Mouse (Mus musculus) left cerebral cortex, postnatal 36 days (tissue): Measurements from ENCODE around the gene Atxn1. TPM values are rescaled to one million over a fixed set of nuclear protein-coding genes. Genes with fewer than 3 reads are reported as not detected.

Experiments used
- DNase-seq, 2 experiments: peaks; one replicate each; pipeline ENCODE4 v3.0.0; 2021 to 2022; ENCODE audit warnings: low spot score in 2 of 2, mixed read lengths in 1 of 2
- intact Hi-C: fragments of 180-260 bp; cut with DNase I; formaldehyde crosslinking; loops from one replicate; pipeline ENCODE4 v1.15.1; 2025
- total RNA-seq, 2 experiments: library from RNA; stranded (reverse); gene quantifications; 2 replicates each; pipeline ENCODE4 v1.2.3; 2021

Atxn1 gene
- total RNA-seq, 2 experiments from 2014 or later: 156 to 184 TPM

DNA sequence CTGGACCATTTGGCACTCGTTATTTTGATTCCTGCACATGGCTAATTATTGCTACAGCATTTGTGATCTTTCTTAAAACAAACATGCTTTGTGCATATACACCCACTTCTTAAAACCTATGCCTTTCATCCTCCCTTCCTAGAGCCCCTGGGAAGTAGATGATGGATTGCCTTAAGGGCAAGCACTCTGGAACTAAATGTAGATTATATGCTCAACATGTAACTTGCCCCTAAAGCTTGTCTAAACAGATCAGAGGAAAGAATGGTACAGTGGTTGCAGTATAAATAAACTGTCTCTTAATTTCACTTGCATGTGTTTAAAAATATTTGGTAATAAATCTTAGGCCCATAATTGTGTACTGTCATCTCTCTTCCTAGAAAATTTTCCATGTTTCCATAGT is 370.9 kb downstream of the Atxn1 start:
- intact Hi-C loops: no loop called here
- no peak for DNase-seq

DNA sequence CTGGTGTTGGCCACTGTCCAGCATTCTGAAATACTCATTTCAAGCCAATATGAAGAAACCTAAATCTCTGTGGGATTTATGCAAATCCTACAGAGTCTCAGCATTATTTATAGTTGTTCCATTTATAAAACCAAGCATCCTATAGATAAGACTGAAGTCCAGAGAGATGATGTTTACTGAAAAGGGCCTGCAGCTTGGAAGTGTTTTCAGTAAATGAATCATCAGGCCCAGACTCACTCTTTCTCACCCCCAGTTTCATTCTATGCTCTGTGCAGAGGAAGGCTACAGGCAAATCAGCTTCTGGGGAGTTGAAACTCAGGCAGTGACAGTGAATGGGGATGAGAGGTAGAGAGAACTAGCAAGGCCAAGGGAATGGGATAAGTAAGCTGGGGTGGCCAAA is 373.9 kb downstream of the Atxn1 start:
- intact Hi-C loops: no loop called here
- no peak for DNase-seq

DNA sequence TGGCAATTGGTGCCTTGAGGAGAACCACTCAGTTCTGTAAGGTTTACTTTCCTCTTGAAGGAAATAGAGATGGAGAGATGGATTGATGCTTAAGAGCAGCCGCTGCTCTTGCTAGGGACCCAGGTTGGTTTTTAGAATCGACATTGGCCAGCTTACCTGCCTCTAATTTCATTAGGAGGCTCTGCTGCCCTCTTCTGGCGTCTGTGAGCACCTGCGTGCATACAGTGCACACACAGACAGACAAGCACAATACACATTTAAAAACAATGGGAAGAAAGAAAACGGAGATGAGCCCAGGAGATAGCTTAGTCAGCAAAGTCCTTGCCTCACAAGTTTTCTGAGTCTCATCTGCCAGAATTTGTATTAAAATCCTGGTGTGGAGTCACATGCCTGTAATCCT is 381.7 kb downstream of the Atxn1 start:
- intact Hi-C loops: no loop called here
- DNase-seq: no peak

DNA sequence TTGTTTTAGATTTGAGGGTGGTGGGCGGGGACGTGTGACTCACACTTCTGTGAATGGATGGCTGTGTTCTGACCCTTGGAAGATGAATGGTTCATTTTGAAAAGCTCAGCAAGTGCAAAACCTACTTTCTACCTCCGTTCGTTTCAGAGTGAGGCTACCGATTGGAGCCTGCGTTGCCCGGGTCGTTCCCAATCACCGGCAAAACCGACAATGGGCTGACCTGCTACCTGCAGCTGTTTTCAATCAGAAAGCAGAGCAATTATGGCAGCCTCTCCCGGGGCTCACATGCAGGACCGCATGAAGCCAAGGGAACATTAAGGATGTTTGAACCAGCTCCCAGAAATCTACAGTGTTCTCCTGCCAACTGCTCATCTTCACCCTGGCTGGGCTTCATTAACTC is 382.5 kb downstream of the Atxn1 start:
- intact Hi-C loops: no loop called here
- no peak for DNase-seq

DNA sequence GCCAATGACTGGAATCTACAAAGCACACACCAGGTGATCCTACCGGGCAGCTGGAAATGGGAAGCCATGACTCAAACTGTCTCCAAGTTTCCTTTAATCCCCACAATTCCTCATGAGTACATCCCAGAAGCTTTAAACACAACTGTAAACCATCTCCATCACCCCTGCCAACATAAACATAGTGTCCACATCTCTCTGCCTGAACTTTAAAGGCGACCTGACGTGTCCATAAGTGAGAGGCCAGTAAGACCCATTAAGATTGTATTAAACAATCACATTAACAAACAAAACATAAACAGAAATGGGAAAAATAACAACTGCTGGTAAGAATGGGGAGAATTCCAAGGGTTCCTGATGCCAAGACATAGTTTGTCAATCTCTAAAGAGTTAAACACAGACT is 385.1 kb downstream of the Atxn1 start:
- intact Hi-C loops: loop anchor here (5.0 kb wide), 1 partner anchor 53 kb away; no protein-coding TSS in a partner anchor
- no peak for DNase-seq

DNA sequence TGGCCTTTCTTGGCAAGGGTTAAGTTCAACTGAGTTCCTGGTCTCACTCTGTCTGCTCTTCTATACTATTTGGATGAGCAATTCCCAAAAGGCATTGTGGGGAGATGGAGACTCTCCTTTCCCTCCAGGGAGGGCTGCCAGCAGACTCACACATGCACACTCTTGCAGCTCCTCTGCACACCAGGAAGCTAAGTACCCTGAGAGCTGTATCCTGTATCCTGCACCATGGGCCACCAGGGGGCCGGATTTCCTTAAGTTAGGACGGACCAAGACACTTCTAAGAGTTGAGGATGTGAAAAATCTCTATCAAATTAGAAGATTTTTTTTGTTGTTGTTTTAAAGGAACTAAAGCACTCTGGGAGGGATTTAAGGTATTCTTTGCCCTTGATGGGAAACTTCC is 387.0 kb downstream of the Atxn1 start:
- intact Hi-C loops: loop anchor here (5.0 kb wide), 1 partner anchor 55 kb away; no protein-coding TSS in a partner anchor
- DNase-seq: no peak

DNA sequence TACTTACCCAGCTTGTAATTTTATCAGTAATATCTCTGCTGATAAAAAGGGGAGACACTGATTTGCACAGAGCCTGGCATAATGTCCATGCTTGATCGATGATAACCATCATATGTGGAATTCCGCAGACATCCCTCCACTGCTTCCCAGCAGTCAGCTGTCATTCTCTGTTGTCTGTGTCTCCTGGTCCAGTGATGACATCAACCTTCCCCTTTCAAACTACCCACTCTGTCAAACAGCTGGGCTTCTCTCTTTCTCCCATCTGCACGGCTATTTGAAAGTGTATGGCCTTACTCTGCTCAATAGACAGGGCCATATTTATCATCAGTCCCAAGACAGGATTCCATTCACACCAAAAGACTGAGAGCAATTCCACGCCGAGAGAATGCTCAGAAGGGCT is 387.4 kb downstream of the Atxn1 start:
- no peak for DNase-seq
- intact Hi-C loops: loop anchor here (5.0 kb wide), 1 partner anchor 55 kb away; no protein-coding TSS in a partner anchor

DNA sequence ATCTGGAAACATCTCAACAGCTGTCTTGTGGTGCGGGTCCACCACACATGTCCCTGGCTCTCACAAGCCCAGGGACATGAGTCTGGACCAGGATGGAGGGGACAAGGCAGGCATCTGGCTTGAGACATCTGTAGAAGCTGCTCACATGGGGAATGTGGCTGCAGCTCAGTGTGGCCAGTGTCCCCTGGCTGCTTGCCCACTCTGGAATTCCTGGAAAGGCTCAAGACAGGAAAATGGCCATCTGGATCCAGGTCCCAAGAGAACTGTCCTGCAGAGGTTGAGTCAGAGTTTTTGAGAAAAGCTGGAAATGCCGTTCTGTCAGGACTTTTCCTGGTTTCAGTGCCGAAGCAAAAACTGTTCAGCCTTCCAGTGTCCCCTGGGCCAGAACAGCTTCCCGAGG is 388.6 kb downstream of the Atxn1 start:
- intact Hi-C loops: loop anchor here (5.0 kb wide), 1 partner anchor 56 kb away; no protein-coding TSS in a partner anchor
- DNase-seq: no peak

DNA sequence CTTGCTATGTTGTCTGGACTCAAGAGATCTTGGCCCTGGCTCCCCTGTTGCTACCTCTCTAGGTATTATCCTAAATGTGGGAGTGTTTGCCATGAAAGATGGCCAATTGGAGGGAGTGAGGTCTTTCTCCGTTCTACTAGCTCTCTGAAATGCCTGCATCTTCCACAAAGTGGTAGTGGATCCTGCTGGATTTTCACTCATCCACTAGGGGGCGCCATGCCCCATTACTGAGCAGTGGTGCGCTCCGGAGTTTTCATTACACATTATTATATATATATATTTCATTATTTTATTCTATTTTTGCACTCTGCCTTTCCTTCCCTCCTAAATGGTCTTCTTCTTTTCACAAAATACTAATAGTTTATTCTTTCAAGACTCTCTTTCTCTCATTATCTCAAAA is 392.0 kb downstream of the Atxn1 start:
- peak; percentile 43 to 56 for DNase-seq
- intact Hi-C loops: no loop called here

DNA sequence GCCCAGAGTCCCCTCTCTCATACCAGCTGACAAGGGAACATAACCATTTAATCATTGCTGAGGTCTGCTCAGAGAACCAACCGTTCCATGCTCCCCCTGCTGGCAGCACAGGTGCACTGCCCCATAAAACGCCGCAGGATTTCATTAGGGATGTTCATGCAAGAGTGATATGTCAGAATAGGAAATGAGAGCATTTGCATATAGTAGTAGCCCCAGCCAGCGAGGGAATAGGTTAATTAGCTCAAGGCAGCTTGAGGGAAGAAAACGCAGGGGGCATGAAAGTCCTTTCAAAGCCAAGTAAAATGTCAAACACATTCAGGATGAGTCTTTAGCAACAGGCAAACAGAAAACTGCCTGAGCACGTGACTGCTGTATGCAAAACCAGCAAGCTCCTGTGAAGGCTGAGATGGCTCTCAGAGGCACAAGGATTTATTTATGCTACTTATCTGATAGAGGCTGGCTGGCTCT is 393.0 kb downstream of the Atxn1 start:
- DNase-seq: peak; percentile 75 to 87
- intact Hi-C loops: loop anchor here (2.0 kb wide), 1 partner anchor 33 kb away; no protein-coding TSS in a partner anchor

DNA sequence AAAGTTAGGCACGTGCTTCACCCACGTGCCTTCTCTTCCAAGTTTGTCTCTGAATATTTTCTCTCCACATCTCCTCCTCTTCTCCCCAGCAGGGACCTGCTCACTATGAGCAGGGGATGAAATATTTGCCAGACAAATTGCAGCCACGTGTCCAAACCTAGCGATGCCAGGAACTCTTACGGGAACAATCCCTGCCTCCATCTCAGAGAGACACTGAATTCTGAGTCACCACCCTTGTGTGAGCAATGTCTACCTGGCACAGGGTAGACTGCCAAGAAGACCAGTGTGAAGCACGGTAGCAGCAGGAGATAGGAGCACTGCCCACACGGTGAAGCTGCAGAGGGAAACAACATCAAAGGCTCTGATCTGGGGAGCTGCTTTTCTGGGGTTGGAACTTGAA is 394.9 kb downstream of the Atxn1 start:
- intact Hi-C loops: loop anchor here (2.0 kb wide), 1 partner anchor 31 kb away; no protein-coding TSS in a partner anchor
- peak; percentile 48 to 65 for DNase-seq

DNA sequence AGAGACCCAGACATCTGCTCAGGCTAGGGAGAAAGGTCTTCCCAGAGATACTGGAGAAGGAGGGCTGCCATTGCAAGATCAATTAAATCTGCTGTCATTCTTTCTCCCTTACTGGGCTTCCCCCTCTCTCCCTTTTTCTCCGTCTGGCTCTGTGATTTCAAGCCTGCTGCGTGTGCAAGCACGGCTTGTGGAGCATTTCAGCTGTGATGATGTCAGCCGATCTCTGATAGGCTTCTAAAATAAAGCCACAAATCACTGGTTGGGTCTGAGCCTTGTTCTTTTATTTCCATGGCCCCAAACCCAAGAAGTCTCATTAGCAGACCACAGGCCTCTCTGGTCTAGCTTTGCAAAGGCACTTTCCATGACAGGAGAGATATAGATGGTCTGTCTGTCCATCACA is 399.9 kb downstream of the Atxn1 start:
- intact Hi-C loops: no loop called here

DNA sequence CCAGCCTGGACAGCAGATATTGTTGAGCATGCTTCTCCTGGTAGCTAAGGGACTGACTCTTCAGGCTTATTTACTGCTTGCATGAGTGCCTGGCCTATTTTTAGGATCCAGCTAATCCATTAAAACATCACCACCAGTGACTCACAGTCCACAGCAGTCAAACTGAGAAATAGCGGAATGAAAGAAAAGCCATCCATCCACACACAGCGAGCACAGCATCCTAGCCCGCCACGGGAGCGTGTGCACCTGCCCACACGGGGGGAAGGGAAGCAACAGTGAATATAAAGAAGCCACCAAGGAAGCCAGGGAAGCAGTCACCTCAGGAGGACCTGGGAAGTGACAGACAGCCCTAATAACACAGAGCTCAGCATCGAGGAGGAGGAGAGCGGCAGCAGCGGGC is 402.8 kb downstream of the Atxn1 start:
- no peak for DNase-seq
- intact Hi-C loops: no loop called here

More for the DNA sequence above, 399.9 kb downstream of the Atxn1 start:
- DNase-seq: no peak

DNA sequence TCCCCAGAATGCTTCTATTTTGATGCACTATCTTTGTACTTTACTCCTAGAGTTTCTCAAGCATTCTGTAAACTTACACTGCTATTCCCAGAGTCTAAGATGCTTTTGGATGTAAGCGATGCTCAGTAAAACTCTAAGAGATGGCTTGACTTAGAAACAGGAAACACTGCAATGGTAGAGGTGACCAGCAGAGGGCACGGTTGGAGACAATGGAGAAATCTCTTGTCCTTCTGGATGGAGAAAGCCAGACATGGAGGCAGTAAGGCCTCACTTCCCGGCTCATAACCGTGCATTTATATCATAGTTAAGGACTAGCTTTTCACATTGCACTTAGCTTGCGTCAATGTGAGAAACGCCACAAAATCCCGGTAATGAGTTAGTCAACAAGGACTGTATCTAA is 404.3 kb downstream of the Atxn1 start:
- intact Hi-C loops: no loop called here
- no peak for DNase-seq

DNA sequence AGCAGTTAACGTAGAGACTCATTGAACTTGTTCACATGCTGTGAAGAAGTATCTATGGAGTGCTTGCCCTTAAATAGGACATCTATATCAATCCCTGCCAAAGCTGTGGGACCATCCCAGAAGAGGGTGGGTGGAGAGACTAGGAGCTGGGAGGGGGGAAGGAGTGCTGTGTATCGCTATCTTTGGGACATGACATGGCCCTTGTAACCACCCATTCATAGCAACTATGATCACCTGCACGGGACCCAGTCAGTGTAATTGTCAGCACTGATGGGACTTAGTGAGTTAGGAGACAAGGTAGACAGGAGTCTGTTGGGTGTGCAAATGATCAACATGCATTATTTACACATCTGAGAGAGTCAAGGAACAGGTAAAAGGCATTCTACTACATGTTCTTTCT is 405.6 kb downstream of the Atxn1 start:
- no peak for DNase-seq
- intact Hi-C loops: no loop called here

DNA sequence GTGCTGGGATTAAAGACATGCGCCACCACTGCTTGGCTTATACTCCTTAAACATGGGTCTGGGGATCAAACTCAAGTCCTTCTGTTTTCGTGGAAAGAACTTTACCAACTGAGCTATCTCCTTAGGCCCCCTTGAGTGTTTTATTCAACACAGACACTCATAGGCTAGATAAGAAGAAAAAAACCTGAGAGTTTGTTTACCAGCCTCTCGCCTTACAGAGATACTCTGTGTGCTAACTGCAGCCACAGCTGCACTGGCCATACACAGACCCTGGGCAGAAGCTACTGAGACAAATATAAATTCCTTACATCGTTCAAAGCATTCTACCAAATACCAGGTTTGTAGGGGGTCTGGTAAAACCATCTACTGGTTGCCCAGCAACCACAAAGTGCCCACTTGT is 406.4 kb downstream of the Atxn1 start:
- intact Hi-C loops: no loop called here
- DNase-seq: no peak

DNA sequence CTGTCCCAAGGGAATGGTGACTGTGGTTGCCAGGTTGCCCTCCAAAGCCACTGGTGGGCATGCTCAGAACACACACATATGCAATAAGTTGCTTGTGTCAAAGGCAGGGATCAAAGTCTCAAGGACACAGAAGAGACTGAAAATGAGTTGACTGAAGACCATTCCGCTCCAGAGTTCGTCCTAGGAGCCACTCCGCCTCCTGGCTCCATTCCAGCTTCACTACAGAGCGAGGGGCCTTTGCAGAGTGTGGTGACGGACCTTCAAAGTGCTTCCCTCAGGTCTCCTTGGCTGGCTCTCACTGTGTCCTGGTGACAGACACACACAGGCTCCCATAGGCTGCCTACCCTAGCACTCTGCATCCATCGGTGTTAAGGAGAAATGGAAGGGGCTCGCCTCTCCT is 411.1 kb downstream of the Atxn1 start:
- intact Hi-C loops: no loop called here
- DNase-seq: no peak

DNA sequence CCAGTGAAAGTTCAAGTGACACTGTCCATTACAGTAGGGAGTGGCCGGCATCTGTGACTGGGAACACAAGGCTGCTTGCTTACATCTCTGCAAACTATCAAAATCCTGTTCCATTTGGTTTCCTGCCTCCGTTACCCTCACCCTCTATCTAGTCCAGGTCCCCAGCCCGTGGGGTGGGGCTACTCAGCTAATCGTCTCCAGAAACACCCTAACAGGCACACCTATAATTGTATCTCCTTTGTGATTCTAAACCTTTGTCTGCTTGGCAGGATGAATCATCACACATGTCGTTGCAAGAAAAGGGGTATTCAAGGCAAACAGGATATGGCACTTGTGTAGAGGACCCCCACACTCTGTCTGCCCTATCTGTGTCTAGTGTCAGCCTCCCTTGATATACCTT is 417.3 kb downstream of the Atxn1 start:
- intact Hi-C loops: no loop called here
- DNase-seq: no peak

DNA sequence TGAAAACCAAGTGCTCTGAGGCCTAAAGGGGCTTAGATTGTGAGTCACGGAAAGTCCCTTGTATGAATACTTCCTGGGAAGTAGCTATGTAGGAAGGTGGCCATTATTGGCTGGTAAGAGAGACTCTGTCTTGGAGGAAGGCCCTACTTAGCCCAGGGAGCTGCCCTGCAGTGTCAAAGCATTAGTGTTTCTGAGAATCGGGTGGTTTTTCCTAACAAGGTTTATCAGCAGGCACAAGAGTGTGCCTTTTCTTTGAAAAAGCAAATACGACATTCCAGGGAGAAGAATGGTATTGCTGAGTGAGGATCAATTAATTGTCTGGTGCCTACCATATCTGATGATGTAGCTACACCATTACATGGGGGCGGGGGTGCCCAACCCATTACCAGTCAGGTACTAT is 417.9 kb downstream of the Atxn1 start:
- intact Hi-C loops: no loop called here
- DNase-seq: no peak

DNA sequence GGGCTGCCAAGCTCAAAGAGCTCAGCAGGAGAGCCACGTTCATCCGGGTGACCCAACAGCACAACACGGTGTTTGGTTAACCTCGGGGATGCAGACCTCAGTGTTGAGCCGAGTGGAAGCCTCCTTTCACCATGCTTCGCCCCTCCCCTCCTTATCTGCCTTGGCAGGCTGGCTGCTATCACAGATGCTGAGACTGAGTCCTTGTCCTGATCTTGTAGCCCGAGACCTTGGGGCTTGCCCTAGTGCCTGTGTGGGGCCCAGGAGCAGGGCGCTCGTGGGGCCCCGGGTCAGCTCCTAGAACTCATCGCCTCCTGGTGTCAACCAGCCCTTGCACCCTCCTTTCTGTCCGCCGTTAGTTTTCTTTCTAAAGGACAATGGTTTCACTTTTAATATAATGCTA is 418.8 kb downstream of the Atxn1 start:
- intact Hi-C loops: no loop called here
- no peak for DNase-seq

DNA sequence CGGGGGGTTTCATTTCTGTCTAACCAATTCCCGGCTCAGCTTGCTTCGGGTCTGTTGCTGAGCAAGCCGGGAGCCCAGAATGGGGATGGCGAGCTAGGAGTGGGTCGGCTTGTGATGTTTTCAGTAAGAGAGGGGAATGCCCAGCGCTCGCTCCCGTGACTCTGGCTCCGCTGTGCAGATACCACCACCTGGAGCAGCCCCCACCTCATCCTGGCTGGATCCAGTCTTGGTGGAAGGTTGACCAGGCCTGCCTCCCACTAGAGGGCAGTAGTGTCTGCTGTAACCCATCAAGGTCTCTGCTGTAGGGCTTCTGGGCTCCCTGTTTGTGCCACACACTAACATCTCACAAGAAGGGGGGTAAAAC is 425.6 kb downstream of the Atxn1 start:
- intact Hi-C loops: loop anchor here (2.0 kb wide), 3 partner anchors 32 to 720 kb away; no protein-coding TSS in a partner anchor
- peak; percentile 78 to 82 for DNase-seq

DNA sequence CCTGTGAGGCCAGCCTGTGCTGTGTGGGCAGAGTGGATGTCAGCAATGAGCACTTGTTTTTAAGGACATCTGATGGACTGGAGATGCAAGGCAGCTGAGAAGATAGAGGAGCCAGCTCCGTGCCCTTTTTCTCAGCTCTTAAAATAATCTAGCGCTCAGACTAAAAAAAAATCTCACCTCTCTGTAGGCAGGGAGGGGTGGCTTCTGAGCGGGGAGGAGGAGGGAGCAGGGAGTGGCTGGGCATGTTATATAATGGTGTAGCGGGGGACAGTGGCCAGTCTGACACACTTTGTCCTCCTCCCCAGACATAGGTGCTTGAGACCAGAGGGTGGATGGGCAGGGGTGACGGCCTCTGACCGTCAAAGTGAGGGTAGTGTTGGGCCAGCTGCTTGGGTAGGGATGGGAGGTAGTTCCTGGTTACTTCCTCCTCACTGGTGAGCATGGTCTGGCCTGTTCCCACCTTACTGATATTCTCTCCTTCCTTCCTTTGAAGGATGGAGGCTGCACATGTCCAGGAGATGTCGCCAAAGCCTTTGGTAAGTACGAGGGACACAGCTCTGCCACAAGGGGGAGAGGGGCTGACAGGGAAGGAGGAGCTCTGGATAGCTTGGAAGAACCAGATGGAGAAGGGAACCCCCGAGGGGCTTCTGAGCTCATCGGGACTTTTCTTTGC is 426.1 kb downstream of the Atxn1 start:
- DNase-seq: peak; percentile 80 to 83

More for the DNA sequence above, 426.1 kb downstream of the Atxn1 start:
- intact Hi-C loops: loop anchor here (2.0 kb wide), 3 partner anchors 32 to 720 kb away; no protein-coding TSS in a partner anchor
